Mouse (Mus musculus) layer of hippocampus, adult 18-20 months (tissue): Measurements from ENCODE around the gene D930007J09Rik. TPM values are rescaled to one million over a fixed set of nuclear protein-coding genes. Genes with fewer than 3 reads are reported as not detected.

Source experiments
- DNase-seq, 2 experiments: peaks; one replicate each; pipeline ENCODE4 v3.0.0; 2022; ENCODE audit warnings: low spot score in 2 of 2
- total RNA-seq, 2 experiments: library from RNA; stranded (reverse); gene quantifications; 2 replicates each; pipeline ENCODE4 v1.2.3; 2021

The D930007J09Rik gene
- total RNA-seq, 2 experiments from 2014 or later, result 1.7 TPM; not detected in 1

- DNase-seq, result no peak
These were observed 41.9 kb downstream of the D930007J09Rik start for GRCm38 (mm10) chr13:32760795-32761194.

- no peak for DNase-seq
These were observed 43.6 kb downstream of the D930007J09Rik start for GRCm38 (mm10) chr13:32759036-32759435.

Other genes starting within 250 kb of the D930007J09Rik start
- under 1 TPM in 1 of 2 experiments, not detected in 1; 0.17 TPM for gene Mylk4, start 18.9 kb downstream of the D930007J09Rik start, total RNA-seq
- 10 to 100 TPM; 58.0 to 64.3 TPM for gene Wrnip1, start 811 bp downstream of the D930007J09Rik start, total RNA-seq
- gene Serpinb1a, start 48.3 kb upstream of the D930007J09Rik start, total RNA-seq, result 1 to 10 TPM; 6.6 to 7.0 TPM
- gene Serpinb1c, start 95.4 kb upstream of the D930007J09Rik start, total RNA-seq, result not detected
- 1 to 10 TPM in 1 of 2 experiments, under 1 TPM in 1; 0.63 to 1.0 TPM for gene Serpinb6b, start 162.4 kb upstream of the D930007J09Rik start, total RNA-seq
- gene Serpinb9, start 200.4 kb upstream of the D930007J09Rik start, total RNA-seq, result 1 to 10 TPM; 5.7 to 6.1 TPM
- gene Serpinb9b, start 224.6 kb upstream of the D930007J09Rik start, total RNA-seq, result not detected